Mouse (Mus musculus) bone marrow, adult 2 months (tissue): ENCODE results near the gene Trnp1.

Source experiments
- CTCF ChIP-seq: fragments of 200-500 bp; IDR thresholded peaks from 2 replicates; pipeline ENCODE4 v1.5.1; 2011; ENCODE audit warnings: low read length, control low read depth; ENCODE audit not compliant: control insufficient read depth, insufficient read depth
- POLR2A ChIP-seq: fragments of 200-500 bp; IDR thresholded peaks from 2 replicates; pipeline ENCODE4 v1.6.1; 2011; ENCODE audit warnings: low read depth, mild to moderate bottlenecking, control low read depth, low read length, borderline replicate concordance; ENCODE audit not compliant: control insufficient read depth

- TF ChIP-seq CTCF (no peak), POLR2A (no peak)
These were observed 50.4 kb downstream of the Trnp1 start for GRCm38 (mm10) chr4:133447967-133448366.
